Mouse (Mus musculus) C2C12 (cell line): ENCODE data around the gene Micu1.

ENCODE experiments used
- CTCF ChIP-seq: IDR thresholded peaks from one replicate; pipeline ENCODE4 v1.5.1; 2011; ENCODE audit not compliant: control insufficient read depth, insufficient read depth, insufficient read length
- MYOG ChIP-seq: IDR thresholded peaks from one replicate; pipeline ENCODE4 v1.6.1; 2011; ENCODE audit not compliant: control insufficient read depth, insufficient read length; ENCODE audit errors: extremely low read depth

GRCm38 (mm10) chr10:59787870-59788269 lies 85.6 kb downstream of the Micu1 start:
- TF ChIP-seq CTCF (no peak), MYOG (no peak)
